Mouse (Mus musculus): ENCODE measurements around the gene Traf6.

DNA sequence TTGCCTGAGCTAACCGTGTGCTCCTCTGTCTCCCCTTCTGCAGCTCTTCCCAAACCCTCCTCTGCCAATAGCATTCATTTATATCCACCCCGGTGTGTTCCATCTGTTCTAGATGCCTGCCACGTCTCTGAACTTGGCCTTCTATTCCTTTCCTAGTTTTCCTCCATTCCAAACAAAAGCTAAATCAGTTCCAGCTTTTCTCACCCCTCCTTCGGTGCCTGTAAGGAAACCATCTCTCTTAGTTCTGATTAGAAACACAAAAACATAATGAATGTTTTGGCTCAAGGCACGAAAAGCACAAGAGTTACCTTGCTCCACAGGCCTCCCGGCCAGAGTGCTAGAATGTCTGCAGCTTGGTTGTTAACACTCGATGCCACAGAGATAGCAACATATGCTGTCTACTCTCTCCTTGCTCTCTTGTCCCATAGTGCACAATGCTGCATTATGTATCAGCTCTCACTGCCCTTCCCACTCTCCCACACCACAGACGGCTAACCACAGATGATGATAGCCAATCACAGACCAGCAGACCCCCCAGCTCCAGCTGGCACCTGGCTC is 29.0 kb upstream of the Traf6 start, which contains the start of the genes Rag1 and B230118H07Rik:
- no peak for TF ChIP-seq POLR2A (IDR thresholded peaks at IDR 0.05; ENCODE audit: insufficient read depth, low read length)
- TF ChIP-seq CTCF (IDR thresholded peaks at IDR 0.05; ENCODE audit: low read depth, low read length) = no peak
